Mouse (Mus musculus): ENCODE data around the gene Syngap1.

GRCm38 (mm10) chr17:26936453-26936852, 4.6 kb upstream of the Syngap1 start:
- TF ChIP-seq POLR2A (IDR thresholded peaks at IDR 0.05; ENCODE audit: insufficient read length, low read depth) (no peak), E2F4 (IDR thresholded peaks at IDR 0.05; ENCODE audit: insufficient read depth) (no peak), MYOD1 (IDR thresholded peaks at IDR 0.05; ENCODE audit: control insufficient read depth in 1 of 3, insufficient read length in 2 of 3, low read depth in 2 of 3) (no peak)

Measured in myocyte (in vitro differentiated cells).